Mouse (Mus musculus) hindbrain, embryonic 13.5 days (tissue): ENCODE measurements at regions not wholly inside any gene's neighbourhood (a gene's known extent, or its start where the extent isn't known, plus 50 kb on each side); places are given as distances from the start of the nearest gene placed in this dataset.

Experiments
- ATAC-seq: fragments of 200-750 bp; cut with Nextera tagmentation; 2 replicates; pipeline ENCODE4 v1.8.0; 2017; ENCODE audit warnings: moderate TSS enrichment; ENCODE audit not compliant: low FRiP score
- H3K27ac ChIP-seq: fragments of 300-500 bp; sonication (generic); 2 replicates; pipeline ENCODE4 v1.5.1; 2015; ENCODE audit warnings: inconsistent platforms, mild to moderate bottlenecking, moderate library complexity
- H3K27me3 ChIP-seq: fragments of 300-500 bp; sonication (generic); 2 replicates; pipeline ENCODE4 v1.6.1; 2015; ENCODE audit warnings: mild to moderate bottlenecking, inconsistent platforms
- H3K36me3 ChIP-seq: fragments of 300-500 bp; sonication (generic); 2 replicates; pipeline ENCODE4 v1.6.1; 2015; ENCODE audit warnings: mild to moderate bottlenecking, inconsistent platforms
- H3K4me1 ChIP-seq: fragments of 300-500 bp; sonication (generic); replicated peaks from 2 replicates; pipeline ENCODE4 v1.6.1; 2015; ENCODE audit warnings: inconsistent platforms
- H3K4me2 ChIP-seq: fragments of 300-500 bp; sonication (generic); 2 replicates; pipeline ENCODE4 v1.6.1; 2015; ENCODE audit warnings: inconsistent platforms, mild to moderate bottlenecking, moderate library complexity
- H3K4me3 ChIP-seq: fragments of 300-500 bp; sonication (generic); 2 replicates; pipeline ENCODE4 v1.5.1; 2015; ENCODE audit warnings: mild to moderate bottlenecking, inconsistent platforms
- H3K9ac ChIP-seq: fragments of 300-500 bp; sonication (generic); 2 replicates; pipeline ENCODE4 v1.6.1; 2015; ENCODE audit warnings: mild to moderate bottlenecking, inconsistent platforms
- H3K9me3 ChIP-seq: fragments of 300-500 bp; sonication (generic); 2 replicates; pipeline ENCODE4 v1.6.1; 2016; ENCODE audit warnings: inconsistent platforms
- WGBS: fragments of 180-500 bp; shearing (Covaris S2); methylation state at CpG from one replicate; pipeline ENCODE4 v1.1.7; 2015; 5-methylcytosine and 5-hydroxymethylcytosine counted together

DNA sequence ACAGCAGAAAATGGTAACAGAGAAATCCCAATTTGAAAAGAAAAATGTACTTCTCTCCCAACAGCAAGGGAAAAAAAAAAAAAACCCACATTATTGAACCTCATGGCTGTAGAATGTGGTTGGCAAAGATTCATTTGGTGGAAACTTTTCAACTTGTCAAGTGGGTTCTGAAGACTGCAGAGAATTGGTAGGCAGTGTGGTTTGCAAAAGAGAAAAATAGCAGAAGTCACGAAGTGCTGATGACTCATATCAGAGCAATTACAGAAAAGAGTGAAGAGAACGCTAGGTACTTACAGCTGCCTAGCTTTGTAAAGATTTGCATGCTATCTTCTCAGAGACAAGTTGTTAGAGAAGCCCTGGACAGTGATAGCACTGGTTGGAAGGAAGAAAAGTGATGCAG lies 1211.6 kb downstream of the Galc start:
- H3K27me3 ChIP-seq: no peaks in the 10 kb centered on the region
- no peak overlapping the region for H3K9ac ChIP-seq
- WGBS: 91% methylated on average over 2 of the region's 2 CpGs
- no peaks in the 10 kb centered on the region for H3K9me3 ChIP-seq
- no peaks in the 10 kb centered on the region for H3K36me3 ChIP-seq
- no peak overlapping the region for H3K27ac ChIP-seq
- no peaks in the 10 kb centered on the region for H3K4me1 ChIP-seq
- no peak overlapping the region for H3K4me2 ChIP-seq
- ATAC-seq: no peak
- H3K4me3 ChIP-seq: no peak overlapping the region
